Mouse (Mus musculus): ENCODE measurements around the gene Tmem59l. TPM values are rescaled to one million over a fixed set of nuclear protein-coding genes. Genes with fewer than 3 reads are reported as not detected.
"Not testable (repeated sequence)": the region's sequence is repeated elsewhere in the genome, so short reads cannot be mapped to it uniquely, and the experiment has no call there.

Gene Tmem59l
- not detected for total RNA-seq (2021)
- long read RNA-seq, experiment 1, result 0 reads
- long read RNA-seq, experiment 2, result 0 reads

DNA sequence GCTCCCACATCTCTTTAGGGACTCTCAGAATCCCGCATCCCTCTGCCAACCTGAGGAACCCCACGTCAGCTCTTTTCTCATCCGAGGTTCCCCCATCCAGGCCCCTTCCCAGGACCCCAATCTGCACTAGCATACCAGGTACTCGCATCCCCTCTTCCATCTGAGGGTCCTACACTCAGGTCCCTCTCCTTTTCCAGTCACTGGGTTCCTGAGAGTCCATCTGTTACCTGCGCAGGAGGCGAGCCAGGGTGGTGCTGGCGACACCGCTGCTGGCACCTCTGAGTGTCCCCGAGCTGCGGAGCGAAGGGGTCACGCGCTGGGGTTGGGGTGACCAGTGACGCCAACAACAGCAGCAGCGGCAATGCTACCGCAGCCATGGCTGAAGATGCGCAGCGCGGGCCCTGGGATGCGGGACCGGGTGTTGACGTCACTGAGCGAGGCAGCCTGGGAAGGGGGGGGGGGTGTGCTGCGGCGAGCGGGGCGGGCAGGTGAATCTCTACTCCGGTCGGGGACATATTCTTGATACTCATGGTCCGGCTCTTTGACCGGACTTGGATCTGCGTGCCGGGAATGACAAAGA lies at the start of gene Tmem59l:
Gene Tmem59l, minus strand, starts transcription at position 418 of the 580 bp plus-strand sequence.
- DNase-seq (ENCODE audit: low spot score), result no peak

DNA sequence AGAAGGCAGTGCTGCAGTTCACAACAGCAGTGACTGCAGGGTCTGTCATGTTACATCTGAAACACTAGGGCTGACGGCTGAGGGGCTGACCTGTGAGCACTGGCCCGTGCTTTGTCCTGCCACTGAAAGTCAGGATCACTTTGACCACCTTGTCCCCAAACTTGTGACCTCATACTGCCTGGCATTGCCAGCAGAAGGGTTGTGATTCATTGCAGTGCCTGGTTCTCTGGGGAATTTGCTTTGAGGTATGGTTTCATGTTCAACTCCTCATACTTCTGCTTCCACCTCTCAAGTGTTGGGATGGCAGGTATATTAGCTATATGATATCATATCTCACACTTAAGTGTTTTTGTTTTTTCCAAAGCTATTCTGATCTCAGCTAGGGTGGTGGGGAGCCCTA lies 48.5 kb upstream of the Tmem59l start:
- DNase-seq (ENCODE audit: low spot score), result no peak

DNA sequence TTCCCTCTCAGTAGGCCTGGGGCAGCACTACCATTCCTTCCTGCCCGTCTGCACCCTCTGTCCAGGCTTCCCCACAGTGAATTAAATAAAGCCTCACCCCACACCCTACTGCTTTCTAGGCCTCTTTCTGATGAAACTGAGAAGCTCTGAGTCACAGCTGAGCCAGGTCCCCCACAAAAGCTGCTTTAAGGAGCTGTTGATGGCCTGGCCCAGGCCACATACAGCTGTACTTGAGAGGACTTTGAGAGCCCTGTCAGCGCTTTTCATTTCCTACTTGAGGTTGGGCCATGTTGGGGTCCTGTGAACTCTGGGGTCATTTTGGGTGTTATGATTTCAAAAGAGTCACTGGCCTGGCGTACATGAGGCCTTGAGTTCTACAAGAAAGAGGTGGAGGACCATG lies 48.1 kb upstream of the Tmem59l start:
- DNase-seq (ENCODE audit: low spot score), result no peak

DNA sequence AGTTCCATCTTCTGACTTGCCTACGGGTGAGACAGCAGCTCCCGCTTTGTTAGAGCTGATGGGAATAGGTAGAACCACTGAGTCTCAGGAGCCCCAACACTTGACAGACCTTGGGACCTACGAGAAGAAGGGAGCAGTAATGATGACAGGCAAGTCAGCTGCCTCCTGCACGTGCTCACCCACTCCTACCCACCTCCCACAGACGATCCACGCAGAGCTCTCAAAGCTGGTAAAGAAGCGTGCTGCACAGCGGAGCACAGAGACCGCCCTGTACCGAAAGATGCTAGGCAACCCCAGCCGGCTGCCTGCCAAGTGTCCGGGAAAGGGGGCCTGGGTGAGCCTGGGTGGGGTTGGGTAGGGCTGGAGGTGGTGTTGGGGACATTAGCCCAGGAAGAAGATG lies 47.1 kb upstream of the Tmem59l start:
- DNase-seq (ENCODE audit: low spot score), result no peak

DNA sequence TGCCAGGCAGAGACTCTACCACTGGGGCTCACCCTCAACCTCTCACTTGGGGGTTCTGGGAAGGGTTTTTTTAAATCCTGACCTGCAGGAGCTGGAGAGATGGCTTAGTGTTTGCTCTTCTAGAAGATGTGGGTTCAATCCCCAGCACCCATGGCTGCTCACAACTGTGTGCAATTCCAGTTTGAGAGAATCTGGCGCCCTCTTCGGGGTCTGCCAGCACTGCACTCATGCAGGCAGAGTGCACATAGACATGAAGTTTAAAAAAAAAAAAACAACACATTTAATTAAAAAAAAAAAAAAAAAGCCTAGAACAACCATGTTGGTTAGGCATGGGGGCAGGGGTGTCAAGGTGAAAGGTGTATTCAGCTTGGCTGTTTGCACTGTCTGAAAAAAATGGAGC lies 43.2 kb upstream of the Tmem59l start:
- DNase-seq (ENCODE audit: low spot score), result no peak

DNA sequence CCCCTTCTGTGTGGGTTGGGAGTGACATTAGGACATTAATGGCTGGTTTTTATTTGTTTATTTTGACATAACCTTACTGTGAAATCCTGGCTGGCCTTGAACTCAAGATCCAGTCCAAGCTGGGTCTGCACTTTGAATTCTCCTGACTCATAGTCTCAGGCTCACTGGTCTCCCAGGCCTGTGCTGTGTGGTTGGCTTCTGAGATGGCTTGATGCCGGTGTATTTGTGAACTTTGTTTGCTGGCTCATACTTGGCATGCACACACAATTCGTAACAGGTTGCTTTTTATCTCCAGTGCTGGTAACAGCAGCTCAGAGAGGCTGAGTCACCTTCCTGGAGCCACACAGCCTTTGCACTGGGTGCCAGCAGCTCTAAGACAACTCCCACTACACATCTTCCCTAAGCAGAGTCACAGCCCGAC lies 42.6 kb upstream of the Tmem59l start:
- DNase-seq (ENCODE audit: low spot score), result no peak

DNA sequence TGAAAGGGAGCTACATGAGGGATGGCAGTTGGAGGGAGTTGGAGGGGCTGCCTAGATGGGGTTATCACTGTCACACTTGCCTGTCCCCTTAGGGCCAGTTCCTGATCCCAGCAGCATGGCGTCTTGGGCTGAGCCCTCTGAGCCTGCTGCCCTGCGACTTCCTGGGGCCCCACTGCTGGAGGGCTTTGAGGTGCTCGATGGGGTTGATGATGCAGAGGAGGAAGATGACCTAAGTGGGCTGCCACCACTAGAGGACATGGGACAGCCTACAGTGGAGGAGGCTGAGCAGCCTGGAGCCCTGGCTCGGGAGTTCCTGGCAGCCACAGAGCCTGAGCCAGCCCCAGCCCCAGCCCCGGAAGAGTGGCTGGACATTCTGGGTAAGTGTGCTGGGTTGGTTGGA lies 42.1 kb upstream of the Tmem59l start:
- no peak for DNase-seq (ENCODE audit: low spot score)

DNA sequence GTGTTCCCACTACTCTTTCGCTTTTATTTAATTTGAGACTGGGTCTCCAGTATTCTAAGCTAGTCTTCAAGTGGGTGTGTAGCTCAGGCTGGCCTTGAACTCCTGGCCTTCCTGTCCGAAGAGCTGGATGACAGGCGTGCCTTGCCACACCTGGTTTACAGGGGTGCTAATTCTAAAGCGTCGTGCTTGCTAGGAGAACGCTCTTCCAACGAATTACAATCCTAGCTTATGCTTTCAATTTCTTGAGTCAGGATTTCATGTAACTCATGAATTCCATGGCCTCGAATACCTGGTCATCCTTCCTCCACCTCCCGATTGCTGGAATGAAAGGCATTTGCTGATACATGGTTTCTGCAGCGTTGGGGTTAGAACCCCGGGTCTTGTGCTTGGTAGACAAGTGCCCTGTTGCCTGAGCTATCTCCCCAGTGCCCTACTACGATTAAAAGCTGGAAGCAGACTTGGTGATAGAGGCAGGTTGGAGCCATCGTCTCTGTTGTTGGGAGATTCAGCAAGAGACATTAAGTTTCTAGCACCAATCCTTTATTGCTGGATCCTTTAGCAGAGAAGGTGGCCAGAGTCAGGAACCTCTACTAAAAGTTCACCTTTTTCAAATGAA lies 41.1 kb upstream of the Tmem59l start:
- no peak for DNase-seq (ENCODE audit: low spot score)

DNA sequence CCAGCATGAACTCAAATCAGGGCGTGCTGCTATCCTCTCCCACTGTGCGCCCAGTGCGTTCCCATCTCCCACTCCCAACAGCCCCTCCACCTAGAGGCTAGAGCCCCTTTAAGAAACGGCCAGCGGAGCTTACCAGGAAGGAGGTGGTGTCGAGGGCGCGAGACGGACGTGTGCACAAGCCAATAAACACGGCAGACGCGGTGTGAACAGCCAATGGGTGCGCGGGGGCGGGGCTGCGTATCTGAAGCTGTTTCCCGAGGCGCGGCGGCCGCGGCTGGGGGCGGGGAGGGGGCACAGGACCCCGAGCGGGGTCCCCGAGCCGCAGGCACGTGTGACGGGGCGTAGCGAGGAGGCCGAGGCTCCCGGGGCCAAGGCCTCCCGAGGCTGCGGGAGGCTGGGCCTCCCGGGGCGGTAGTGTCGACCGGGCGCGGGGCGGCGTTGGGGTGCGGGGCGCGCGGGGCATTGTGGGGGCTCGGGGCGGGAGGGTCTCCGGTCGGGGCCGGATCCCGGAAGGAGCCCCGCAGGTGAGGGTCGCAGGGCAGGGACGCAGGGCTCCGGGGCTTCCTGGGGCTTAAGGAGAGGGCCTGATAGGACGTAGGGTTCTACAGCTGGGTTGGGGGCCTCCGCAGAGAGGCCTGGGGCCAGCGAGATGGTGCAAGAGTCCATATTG lies 40.5 kb upstream of the Tmem59l start, which contains the start of the genes Fkbp8 and Kxd1:
Gene Fkbp8, plus strand, starts transcription at position 213 of the 670 bp plus-strand sequence.
Gene Kxd1, minus strand, starts transcription at position 445 of the 670 bp plus-strand sequence.
- DNase-seq (ENCODE audit: low spot score), result peak; percentile 98

DNA sequence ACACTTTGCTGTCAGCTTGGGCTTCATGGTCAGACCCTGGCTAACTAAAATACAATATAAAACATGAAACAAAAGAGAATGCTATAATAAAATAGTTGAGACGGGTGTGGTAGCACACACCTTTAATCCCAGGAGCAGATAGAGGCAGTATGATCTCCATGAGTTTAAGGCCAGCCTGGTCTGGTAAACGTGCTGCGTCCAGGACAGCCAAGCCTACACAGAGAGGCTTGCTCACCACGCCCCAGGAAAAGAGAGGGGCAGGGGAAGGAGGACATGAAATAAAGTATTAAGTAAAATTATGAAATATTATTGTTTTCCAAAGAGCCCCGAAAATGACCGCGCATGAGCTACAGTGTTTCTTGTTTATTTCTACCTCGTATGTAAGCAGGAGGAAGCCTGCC lies 40.0 kb upstream of the Tmem59l start:
- DNase-seq (ENCODE audit: low spot score), result no peak

DNA sequence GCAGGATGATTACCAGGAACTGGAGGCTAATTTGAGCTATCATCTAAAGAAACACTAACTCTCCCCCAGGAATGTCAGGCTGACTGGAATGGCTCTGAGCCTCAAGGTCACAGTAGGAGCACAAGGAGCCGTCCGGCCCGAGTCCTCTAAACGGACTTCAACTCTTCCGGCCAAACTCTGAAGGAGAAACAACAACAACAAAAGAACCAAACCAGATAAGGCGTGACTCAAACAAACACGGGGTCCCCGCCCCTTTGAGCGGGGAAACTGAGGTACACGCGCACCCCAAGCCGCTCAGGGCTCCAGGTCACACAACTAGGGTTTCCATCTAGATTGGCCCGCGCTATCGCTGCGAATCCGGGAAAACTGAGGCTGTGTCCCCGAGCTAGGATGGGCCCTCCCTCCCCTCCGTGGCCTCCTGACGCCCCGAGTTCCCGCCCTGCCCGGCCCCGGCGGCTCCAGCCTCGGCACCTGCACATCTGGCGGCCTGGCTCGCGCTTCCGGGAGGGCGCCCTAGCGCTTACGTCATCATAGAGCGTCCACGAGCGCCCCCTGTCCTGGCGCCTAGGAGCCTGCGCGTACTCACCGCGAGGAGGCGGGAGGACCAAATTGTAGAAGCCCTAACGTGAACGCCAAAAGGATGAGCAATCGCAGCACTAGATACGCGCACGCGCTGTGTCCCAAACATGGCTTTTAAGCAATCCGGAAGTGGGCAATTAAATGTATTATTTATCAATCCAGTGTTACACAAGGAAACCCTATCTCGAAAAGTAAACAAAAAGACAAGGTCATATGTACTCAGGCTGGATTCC lies 35.6 kb upstream of the Tmem59l start:
- DNase-seq (ENCODE audit: low spot score), result peak; percentile 96

DNA sequence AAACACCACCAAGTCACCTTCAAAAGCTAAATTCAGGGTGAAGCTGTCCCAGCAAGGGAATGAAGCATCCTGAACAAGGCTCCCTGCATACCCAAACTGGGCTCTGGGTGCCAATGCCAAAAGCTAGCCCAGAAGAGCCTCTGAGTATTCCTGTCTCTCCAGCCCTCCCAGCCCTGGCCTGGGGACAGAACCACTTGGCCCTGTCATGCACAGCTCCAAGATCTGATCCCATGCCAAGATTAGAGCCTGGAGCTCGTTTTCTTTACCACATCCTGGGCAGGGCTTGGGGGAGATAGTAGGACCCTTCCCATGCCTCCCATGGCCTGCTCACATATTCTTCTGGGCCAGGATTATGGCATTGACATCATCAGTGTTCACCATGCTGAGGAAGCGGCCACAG lies 32.4 kb upstream of the Tmem59l start:
- DNase-seq (ENCODE audit: low spot score), result no peak

DNA sequence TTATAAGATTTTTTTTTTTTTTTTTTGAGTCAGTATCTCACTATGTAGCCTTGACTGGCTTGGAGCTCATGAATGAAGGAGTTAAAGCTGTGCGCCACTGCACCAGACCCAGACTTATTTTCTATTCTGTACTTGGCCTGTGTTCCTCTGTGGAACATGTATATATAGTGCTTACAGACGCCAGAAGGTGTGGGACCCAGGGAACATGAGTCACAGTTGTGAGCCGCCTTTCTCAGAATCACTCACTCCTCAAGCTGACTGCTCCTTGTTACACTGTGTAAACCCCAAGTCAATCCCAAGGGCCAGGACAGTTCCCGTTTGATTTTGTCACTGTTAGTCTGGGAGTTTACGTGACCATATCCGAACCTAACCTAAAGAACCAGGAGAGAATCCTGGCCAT lies 31.9 kb upstream of the Tmem59l start:
- DNase-seq (ENCODE audit: low spot score), result no peak

DNA sequence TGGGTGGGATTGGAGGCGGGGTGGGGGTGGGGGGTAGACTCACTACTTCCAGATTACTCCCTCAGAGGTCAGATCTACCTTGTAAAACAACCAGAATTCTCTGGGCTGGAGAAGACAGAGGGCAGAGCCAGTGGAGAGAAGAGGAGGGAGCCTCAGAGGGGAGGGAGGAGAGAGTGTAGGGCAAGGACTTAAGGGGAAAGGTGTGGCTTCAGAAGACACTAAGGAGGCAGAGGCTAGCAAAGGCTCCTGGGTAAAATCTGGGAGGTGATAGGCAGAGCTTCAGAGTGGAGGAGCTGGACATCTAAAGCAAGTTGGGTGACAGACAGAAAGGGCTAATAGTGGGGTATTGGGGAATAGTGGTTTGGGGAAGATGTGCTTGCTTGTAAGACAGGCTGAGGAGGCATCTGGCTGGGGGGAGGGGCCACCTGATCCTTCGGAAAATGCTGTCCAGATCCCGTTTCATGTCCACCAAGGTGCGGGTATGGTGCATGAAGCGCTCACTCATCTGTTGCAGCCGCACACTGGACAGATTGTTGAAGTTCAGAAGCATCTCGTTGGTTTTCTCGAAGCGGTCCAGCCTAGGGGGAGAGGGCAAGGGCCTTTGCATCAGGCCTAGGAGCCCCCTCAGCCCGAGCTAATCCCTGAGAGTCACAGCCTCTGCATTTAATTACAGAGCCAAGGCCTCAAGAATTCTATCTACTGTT lies 30.9 kb upstream of the Tmem59l start:
- DNase-seq (ENCODE audit: low spot score), result no peak

DNA sequence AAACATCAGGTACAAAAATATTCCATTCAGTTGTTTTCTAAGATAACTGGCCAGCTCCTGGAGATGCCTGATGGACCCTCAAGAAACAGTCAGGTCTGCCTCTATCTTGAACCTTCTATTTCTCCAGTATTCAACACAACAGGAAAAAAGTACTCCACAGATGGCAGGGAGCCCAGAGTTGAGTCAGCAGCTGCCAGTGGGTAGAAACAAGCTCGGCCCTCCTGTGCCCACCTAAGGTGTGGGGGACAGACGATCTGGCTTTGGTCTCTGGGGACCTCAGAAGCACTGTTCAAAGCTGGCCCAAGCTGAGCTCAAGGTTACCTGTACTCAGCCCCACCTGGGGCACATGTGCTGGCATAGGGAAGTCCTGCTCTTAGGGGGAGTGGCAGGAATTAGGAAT lies 26.3 kb upstream of the Tmem59l start:
- no peak for DNase-seq (ENCODE audit: low spot score)

DNA sequence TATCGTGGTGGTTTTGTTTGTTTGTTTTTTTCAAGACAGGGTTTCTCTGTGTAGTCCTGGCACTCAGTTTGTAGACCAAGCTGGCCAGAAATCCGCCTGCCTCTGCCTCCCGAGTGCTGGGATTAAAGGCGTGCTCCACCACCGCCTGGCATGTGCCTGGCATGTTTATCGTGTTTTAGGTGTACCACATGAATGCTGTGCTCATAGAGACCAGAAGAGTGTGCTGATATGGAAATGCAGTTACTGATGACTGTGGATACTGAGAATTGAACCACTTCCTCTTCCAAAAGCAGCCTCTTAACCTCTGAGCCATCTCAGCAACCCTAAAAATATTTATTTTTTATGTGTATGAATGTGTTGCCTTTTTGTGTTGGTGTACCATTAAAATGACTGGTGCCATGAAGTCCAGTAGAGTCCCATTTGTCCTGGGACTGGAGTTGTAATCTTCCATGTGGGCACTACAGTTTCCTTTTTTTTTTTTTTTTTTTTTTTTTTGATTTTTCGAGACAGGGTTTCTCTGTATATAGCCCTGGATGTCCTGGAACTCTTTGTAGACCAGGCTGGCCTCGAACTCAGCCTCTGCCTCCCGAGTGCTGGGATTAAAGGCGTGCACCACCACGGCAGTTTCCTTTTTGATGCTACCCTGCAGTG lies 25.2 kb upstream of the Tmem59l start:
- DNase-seq (ENCODE audit: low spot score), result no peak

DNA sequence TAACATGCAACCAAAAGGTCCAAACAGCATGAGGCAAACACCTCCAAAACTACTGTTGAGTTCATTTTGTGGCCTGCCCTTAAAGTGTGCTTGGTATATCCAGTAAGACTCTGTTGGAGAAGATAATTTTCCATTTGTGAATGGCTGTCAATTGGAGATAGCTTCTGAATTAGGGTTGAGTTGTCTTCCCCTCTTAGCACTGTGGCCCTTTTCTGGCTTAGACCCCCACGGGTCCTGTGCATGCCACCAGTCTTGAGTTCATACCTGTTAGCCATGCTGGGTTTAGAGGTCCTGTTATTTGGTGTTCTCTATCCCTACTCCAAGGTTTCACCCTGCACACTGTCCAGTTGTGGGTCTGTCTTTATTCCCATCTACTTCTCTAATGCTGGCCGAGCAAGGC lies 24.6 kb upstream of the Tmem59l start:
- DNase-seq (ENCODE audit: low spot score), result no peak

DNA sequence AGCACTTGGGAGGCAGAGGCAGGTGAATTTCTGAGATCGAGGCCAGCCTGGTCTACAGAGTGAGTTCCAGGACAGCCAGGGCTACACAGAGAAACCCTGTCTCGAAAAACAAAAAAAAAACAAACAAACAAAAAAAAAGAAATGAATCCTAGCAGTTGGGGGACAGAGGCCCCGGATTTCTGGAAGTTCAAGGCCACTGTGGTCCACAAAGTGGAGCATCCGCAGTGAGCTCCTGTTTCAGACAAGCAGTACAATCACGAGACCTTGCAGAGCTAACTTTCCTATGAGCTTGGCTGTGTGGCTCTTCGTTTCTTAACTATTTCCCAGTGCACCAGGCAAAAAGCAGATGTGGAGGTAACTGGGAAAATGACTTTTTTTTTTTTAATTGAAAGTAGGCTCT lies 24.0 kb upstream of the Tmem59l start:
- DNase-seq (ENCODE audit: low spot score), result not testable (repeated sequence)

DNA sequence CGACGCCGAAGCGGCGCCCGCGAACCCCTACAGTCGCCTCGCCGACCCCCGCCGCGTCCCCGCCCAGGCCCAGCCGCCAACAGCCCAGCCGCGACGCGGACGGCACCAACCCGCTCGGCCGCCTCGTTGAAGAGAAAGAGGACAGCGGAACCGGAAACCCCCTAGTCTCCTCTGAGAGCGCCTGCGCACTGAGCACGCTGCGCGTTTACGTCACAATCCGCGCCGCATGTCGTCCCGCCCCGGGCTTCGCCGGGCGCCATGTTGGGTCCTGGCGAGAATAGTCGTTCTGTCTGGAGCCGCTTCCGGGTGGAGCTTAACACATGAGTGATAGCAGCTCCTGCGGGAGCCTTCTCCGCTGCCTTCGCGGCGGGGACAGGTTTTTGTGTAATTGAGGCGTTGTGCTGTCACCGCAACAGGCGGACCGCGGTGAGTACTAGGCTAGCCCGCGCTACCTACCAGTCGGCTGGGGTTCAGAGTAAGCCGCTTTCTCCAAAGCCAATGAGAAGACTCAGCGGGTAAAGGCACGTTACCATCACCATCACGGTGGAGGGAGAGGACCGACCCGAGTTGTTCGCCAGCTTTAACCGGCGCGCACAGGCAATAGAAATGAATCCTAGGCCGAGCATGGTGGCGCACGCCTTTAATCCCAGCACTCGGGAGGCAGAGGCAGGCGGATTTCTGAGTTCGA lies 23.2 kb upstream of the Tmem59l start, which contains the start of gene Uba52:
Gene Uba52, minus strand, starts transcription at position 574 of the 688 bp plus-strand sequence.
- peak; percentile 98 for DNase-seq (ENCODE audit: low spot score)
